Mouse (Mus musculus) kidney, embryonic 15.5 days (tissue): ENCODE data around the gene Stk32c. TPM values are rescaled to one million over a fixed set of nuclear protein-coding genes. Genes with fewer than 3 reads are reported as not detected.

Experiments used
- ATAC-seq: fragments of 200-750 bp; cut with Nextera tagmentation; replicated peaks from 2 replicates; pipeline ENCODE4 v1.8.0; 2017; ENCODE audit warnings: moderate TSS enrichment; ENCODE audit not compliant: low FRiP score
- H3K27ac ChIP-seq: fragments of 300-500 bp; sonication (generic); 2 replicates; pipeline ENCODE4 v1.5.1; 2015; ENCODE audit warnings: mild to moderate bottlenecking, inconsistent platforms
- H3K27me3 ChIP-seq: fragments of 300-500 bp; sonication (generic); 2 replicates; pipeline ENCODE4 v1.6.1; 2015; ENCODE audit warnings: inconsistent platforms
- H3K36me3 ChIP-seq: fragments of 300-500 bp; sonication (generic); 2 replicates; pipeline ENCODE4 v1.6.1; 2015; ENCODE audit warnings: inconsistent platforms
- H3K4me1 ChIP-seq: fragments of 300-500 bp; sonication (generic); 2 replicates; pipeline ENCODE4 v1.6.1; 2015; ENCODE audit warnings: inconsistent platforms
- H3K4me2 ChIP-seq: fragments of 300-500 bp; sonication (generic); 2 replicates; pipeline ENCODE4 v1.6.1; 2015; ENCODE audit warnings: moderate library complexity, mild to moderate bottlenecking, inconsistent platforms
- H3K4me3 ChIP-seq: fragments of 300-500 bp; sonication (generic); replicated peaks from 2 replicates; pipeline ENCODE4 v1.5.1; 2015; ENCODE audit warnings: mild to moderate bottlenecking, inconsistent platforms
- H3K9ac ChIP-seq: fragments of 300-500 bp; sonication (generic); 2 replicates; pipeline ENCODE4 v1.6.1; 2015; ENCODE audit warnings: mild to moderate bottlenecking, inconsistent platforms
- H3K9me3 ChIP-seq: fragments of 300-500 bp; sonication (generic); replicated peaks from 2 replicates; pipeline ENCODE4 v1.6.1; 2016; ENCODE audit warnings: inconsistent platforms
- WGBS: fragments of 180-500 bp; shearing (Covaris S2); methylation state at CpG from one replicate; pipeline ENCODE4 v1.1.7; 2015; ENCODE audit warnings: mixed read lengths; 5-methylcytosine and 5-hydroxymethylcytosine counted together
- polyA plus RNA-seq: library from polyadenylated mRNA; unstranded; fragments of >200 nt; fragmentation: Nextera tagmentation; extraction: Ambion mirVana; gene quantifications from 2 replicates; pipeline ENCODE4 v1.2.1, GENCODE M21; 2015

The Stk32c gene
- polyA plus RNA-seq, 1 experiment from 2014 or later = 0.16 TPM

DNA sequence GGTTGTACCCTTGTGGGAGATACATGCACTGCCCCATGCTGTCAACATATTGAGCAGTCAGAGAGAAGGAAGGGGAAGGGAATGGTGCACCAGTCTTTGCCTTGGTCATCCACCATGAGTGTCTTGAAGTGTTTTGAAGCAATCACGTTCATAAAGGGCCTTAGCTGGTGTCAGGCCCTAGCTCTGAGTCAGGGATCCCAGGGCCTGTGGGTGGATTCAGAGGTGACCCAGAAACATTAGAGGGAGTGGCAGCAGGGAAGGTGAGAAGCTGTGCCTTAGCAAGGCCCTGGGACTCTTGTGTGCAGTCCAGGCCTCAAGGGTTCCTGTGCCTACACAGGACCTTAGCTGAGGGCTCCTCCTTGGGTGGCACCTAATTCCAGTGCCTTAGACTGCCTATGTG is 11.0 kb upstream of the Stk32c start:
- no peak overlapping the region for H3K4me3 ChIP-seq
- H3K9me3 ChIP-seq = no peaks in the 10 kb centered on the region
- peaks cover 26% of the 10 kb centered on the region for H3K4me1 ChIP-seq
- H3K4me2 ChIP-seq = no peak overlapping the region
- no peak overlapping the region for H3K27ac ChIP-seq
- 77% methylated on average over 1 of the region's 1 CpGs for WGBS
- no peak for ATAC-seq
- no peaks in the 10 kb centered on the region for H3K36me3 ChIP-seq
- H3K9ac ChIP-seq = no peak overlapping the region
- H3K27me3 ChIP-seq = no peaks in the 10 kb centered on the region

DNA sequence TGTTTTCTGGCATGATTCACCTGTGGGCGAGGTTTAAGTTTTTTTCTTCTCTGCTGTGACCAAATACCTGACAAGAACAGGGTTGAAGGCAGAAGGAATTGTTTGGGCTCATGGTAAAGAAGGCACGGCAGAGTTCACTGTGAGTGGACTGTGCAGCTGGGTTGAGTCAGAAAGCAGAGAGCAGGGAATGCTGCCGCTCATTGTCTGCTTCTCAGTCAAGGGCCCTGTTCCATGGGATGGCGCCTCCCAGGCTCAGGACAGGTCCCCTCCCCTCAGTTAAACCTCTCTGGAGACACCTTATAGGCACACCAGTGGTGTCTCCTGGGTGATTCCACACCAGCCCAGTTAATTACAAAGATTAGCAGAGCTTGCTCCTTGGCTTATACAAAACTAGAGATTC is 9.2 kb upstream of the Stk32c start:
- no peaks in the 10 kb centered on the region for H3K9me3 ChIP-seq
- no peak overlapping the region for H3K4me3 ChIP-seq
- no peaks in the 10 kb centered on the region for H3K36me3 ChIP-seq
- H3K4me2 ChIP-seq = no peak overlapping the region
- 79% methylated on average over 4 of the region's 4 CpGs for WGBS
- peaks cover 29% of the 10 kb centered on the region for H3K4me1 ChIP-seq
- no peak overlapping the region for H3K27ac ChIP-seq
- no peaks in the 10 kb centered on the region for H3K27me3 ChIP-seq
- ATAC-seq = no peak
- no peak overlapping the region for H3K9ac ChIP-seq

DNA sequence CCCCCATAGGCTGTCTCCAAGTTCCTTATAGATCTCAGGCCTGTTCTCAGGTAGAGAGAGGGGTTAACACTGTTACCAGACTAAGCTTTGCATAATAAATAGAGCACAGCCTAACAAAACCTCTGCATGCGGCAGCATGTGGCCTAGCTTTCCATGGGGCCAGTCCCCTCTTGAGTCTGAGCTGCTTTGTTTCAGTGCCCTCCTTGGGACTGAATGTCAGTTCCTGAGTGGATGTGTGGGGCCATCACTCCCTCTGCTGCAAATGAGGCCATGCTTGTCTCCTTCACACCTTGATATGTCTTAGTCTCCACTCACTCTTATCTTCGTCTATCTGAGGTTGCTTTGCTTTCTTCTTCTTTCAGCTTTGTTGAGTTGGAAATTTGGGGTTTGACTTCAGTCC is 8.7 kb upstream of the Stk32c start:
- WGBS = 85% methylated on average over 2 of the region's 2 CpGs
- Histone ChIP-seq H3K4me2 (no peak overlapping the region), H3K36me3 (no peaks in the 10 kb centered on the region), H3K4me1 (peaks cover 29% of the 10 kb centered on the region), H3K27me3 (no peaks in the 10 kb centered on the region), H3K9ac (no peak overlapping the region), H3K27ac (no peak overlapping the region), H3K9me3 (no peaks in the 10 kb centered on the region), H3K4me3 (no peak overlapping the region)
- no peak for ATAC-seq

DNA sequence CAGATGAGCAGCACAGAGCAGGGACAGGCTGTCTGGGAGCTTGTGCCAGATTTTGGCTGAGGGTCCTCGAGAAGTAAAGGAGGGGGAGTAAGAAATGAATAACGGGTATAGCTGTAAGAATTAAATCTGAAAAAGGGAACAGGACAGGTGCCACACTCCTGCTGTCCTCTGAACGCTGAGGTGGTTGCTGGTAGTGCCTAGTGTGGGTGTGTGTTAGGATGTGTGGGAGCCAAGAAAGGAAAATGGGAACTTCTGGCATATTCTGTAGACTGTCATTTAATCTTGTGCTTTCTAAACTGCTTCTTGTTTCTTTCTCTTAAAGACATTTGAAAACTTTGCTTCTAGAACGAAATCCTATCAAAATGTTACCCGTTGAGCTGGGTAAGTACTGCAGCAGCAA is 8.0 kb upstream of the Stk32c start:
- Histone ChIP-seq H3K4me1 (peaks cover 29% of the 10 kb centered on the region), H3K4me2 (no peak overlapping the region), H3K27me3 (no peaks in the 10 kb centered on the region), H3K27ac (no peak overlapping the region), H3K9ac (no peak overlapping the region), H3K9me3 (no peaks in the 10 kb centered on the region), H3K36me3 (no peaks in the 10 kb centered on the region), H3K4me3 (no peak overlapping the region)
- 79% methylated on average over 5 of the region's 5 CpGs for WGBS
- no peak for ATAC-seq

GRCm38 (mm10) chr7:139220303-139220702 is 7.2 kb upstream of the Stk32c start:
- Histone ChIP-seq H3K4me2 (no peak overlapping the region), H3K27ac (no peak overlapping the region), H3K9me3 (no peaks in the 10 kb centered on the region), H3K9ac (no peak overlapping the region), H3K4me1 (peaks cover 27% of the 10 kb centered on the region), H3K27me3 (no peaks in the 10 kb centered on the region), H3K36me3 (no peaks in the 10 kb centered on the region), H3K4me3 (no peak overlapping the region)
- WGBS = 28% methylated on average over 2 of the region's 2 CpGs
- ATAC-seq = no peak

DNA sequence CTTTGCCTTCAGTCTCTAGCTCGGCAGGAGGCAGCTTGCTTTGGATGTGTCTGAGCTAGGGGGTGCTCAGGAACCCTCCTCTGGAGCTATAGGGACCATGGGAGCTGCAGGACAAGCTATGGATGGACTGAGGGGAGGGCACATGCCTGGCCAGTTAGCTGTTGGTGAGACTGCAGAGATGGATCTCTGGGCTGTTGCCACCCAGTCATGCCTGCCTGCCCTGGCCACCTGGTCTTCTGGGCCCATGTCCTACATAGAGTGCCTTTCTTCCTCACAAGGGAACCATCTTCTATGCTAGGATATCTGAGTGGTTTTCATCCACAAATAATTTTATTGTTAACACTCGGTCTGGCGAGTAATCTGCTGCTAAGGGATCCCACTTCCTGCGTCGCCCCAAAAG is 6.4 kb upstream of the Stk32c start:
- Histone ChIP-seq H3K4me1 (peaks cover 19% of the 10 kb centered on the region), H3K4me3 (no peak overlapping the region), H3K27ac (no peak overlapping the region), H3K4me2 (no peak overlapping the region), H3K36me3 (no peaks in the 10 kb centered on the region), H3K9ac (no peak overlapping the region), H3K9me3 (no peaks in the 10 kb centered on the region), H3K27me3 (no peaks in the 10 kb centered on the region)
- WGBS = 82% methylated on average over 5 of the region's 5 CpGs
- ATAC-seq = no peak

DNA sequence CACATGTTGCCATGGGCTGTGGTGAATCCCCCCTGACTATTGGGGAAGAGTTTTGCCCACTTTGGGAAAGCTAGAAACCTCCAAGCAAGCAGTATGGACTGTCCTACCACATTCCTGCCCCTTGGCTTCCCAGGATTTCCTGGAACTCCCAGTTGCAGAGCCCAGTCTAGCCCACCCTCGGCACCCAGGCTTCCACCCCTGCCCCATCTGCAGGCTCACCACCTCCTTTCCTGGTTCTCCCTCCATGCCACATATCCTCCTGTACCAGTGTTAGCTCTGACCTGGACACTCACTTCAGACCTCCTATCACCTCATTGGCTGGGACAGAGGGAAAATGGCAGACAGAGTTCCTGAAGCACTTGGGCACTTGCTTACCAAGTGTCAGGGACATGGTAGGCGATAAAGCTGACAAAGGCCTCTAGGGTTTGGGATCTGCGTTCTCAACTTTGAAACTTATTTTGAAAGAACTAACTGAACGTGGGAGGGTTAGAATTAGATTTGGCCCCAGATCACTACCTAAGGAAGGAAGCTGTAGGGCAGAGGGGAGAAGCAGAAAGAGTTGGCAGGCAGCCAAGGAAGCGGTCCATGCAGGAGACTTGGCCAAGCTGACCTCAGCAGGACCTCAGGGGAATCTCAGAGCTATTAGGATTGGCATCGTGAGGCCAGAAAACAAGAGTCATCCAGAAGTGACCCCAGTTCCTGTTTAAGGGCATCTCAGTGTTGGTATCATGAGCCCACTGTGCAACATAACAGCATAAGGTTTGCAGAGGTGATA is 5.7 kb upstream of the Stk32c start:
- H3K4me2 ChIP-seq = no peak overlapping the region
- WGBS = 46% methylated on average over 6 of the region's 6 CpGs
- H3K27ac ChIP-seq = peak overlapping the region; percentile 37; the same call in 1 of the 2 replicates
- no peak for ATAC-seq
- H3K4me1 ChIP-seq = peaks cover 18% of the 10 kb centered on the region
- no peaks in the 10 kb centered on the region for H3K9me3 ChIP-seq
- H3K4me3 ChIP-seq = no peak overlapping the region
- H3K9ac ChIP-seq = no peak overlapping the region
- no peaks in the 10 kb centered on the region for H3K36me3 ChIP-seq
- no peaks in the 10 kb centered on the region for H3K27me3 ChIP-seq

DNA sequence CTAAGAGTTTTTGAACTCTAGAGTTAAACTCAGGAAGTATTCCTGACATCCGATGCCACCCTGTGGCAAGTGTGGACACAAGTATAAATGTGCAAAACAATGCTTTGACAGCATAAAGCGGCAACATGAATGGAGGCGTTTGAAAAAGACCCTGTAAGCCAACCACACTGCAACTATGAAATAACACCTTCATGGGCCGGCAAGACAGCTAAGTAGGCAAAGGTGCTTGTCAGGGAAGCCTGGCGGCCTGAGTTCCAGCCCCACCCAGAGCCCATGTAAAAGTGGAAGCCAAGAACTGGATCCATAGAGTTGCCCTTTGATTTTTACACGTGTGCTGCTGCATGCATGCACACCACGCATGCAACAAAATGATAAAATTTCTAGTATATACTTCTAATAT is 3.9 kb upstream of the Stk32c start:
- H3K27me3 ChIP-seq = no peaks in the 10 kb centered on the region
- H3K9ac ChIP-seq = no peak overlapping the region

GRCm38 (mm10) chr7:139216464-139216863 is 3.4 kb upstream of the Stk32c start:
- H3K4me3 ChIP-seq = no peak overlapping the region
- no peak for ATAC-seq
- no peak overlapping the region for H3K27ac ChIP-seq
- no peaks in the 10 kb centered on the region for H3K36me3 ChIP-seq
- H3K9ac ChIP-seq = no peak overlapping the region
- no peak overlapping the region for H3K4me2 ChIP-seq
- H3K9me3 ChIP-seq = no peaks in the 10 kb centered on the region
- H3K27me3 ChIP-seq = no peaks in the 10 kb centered on the region
- 87% methylated on average over 9 of the region's 9 CpGs for WGBS
- H3K4me1 ChIP-seq = peaks cover 32% of the 10 kb centered on the region

More for the DNA sequence above, 3.9 kb upstream of the Stk32c start:
- Histone ChIP-seq H3K36me3 (no peaks in the 10 kb centered on the region), H3K4me1 (peaks cover 29% of the 10 kb centered on the region), H3K9me3 (no peaks in the 10 kb centered on the region), H3K27ac (no peak overlapping the region), H3K4me2 (no peak overlapping the region), H3K4me3 (no peak overlapping the region)
- WGBS = 83% methylated on average over 7 of the region's 7 CpGs
- no peak for ATAC-seq

GRCm38 (mm10) chr7:139215946-139216345 is 2.8 kb upstream of the Stk32c start:
- Histone ChIP-seq H3K4me1 (peaks cover 32% of the 10 kb centered on the region), H3K27me3 (no peaks in the 10 kb centered on the region), H3K9me3 (no peaks in the 10 kb centered on the region), H3K4me3 (no peak overlapping the region), H3K9ac (no peak overlapping the region), H3K27ac (no peak overlapping the region), H3K36me3 (no peaks in the 10 kb centered on the region), H3K4me2 (no peak overlapping the region)
- no peak for ATAC-seq
- WGBS = 84% methylated on average over 7 of the region's 7 CpGs

DNA sequence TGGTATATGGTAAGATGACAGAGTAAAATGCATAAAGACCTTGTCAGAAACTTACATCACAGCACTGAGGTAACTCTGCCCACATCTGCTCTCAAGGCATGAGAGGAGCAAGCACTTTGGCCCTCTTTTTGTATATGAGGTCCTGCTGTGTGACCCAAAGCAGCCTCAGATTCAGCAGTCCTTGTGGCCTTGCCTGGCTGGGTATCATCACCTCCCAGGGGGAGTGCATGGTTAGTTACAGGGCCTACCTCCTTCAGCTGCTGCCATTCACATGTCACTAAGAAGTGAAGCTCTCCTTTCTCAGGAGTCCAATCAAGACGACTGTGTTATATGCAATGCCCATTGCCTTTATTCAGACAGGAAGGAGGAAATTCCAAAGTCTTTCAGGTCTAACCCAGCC is 2.4 kb upstream of the Stk32c start:
- ATAC-seq = no peak
- no peaks in the 10 kb centered on the region for H3K36me3 ChIP-seq
- 56% methylated on average over 1 of the region's 1 CpGs for WGBS

GRCm38 (mm10) chr7:139214596-139215340 is 1.7 kb upstream of the Stk32c start:
- Histone ChIP-seq H3K4me3 (no peak overlapping the region), H3K27ac (no peak overlapping the region), H3K9me3 (no peaks in the 10 kb centered on the region), H3K4me1 (peaks cover 32% of the 10 kb centered on the region), H3K36me3 (no peaks in the 10 kb centered on the region), H3K4me2 (no peak overlapping the region), H3K9ac (no peak overlapping the region), H3K27me3 (no peaks in the 10 kb centered on the region)
- ATAC-seq = no peak
- 79% methylated on average over 14 of the region's 14 CpGs for WGBS

More for the DNA sequence above, 2.4 kb upstream of the Stk32c start:
- Histone ChIP-seq H3K9me3 (no peaks in the 10 kb centered on the region), H3K4me1 (peaks cover 32% of the 10 kb centered on the region), H3K9ac (no peak overlapping the region), H3K4me2 (no peak overlapping the region), H3K27ac (no peak overlapping the region), H3K27me3 (no peaks in the 10 kb centered on the region), H3K4me3 (no peak overlapping the region)
